Mouse (Mus musculus) E14TG2a.4 (cell line): ENCODE results near the gene Prpf18.

Experiments
- CTCF ChIP-seq: conservative IDR thresholded peaks from 2 replicates; pipeline ENCODE4 v1.5.1; 2014; ENCODE audit warnings: low read length
- POU5F1 ChIP-seq: IDR thresholded peaks from 2 replicates; pipeline ENCODE4 v1.6.1; 2014; ENCODE audit warnings: low read length, borderline replicate concordance

- TF ChIP-seq CTCF (no peak), POU5F1 (no peak)
Measured at GRCm38 (mm10) chr2:4636656-4637055, 15.3 kb downstream of the Prpf18 start.
